Mouse (Mus musculus) heart, embryonic 10.5 days (tissue): ENCODE data around the gene Taar3. TPM values are rescaled to one million over a fixed set of nuclear protein-coding genes. Genes with fewer than 3 reads are reported as not detected.

ENCODE experiments used
- polyA plus RNA-seq: library from polyadenylated mRNA; unstranded; fragments of >200 nt; fragmentation: Nextera tagmentation; extraction: Ambion mirVana; gene quantifications from 2 replicates; pipeline ENCODE4 v1.2.1, GENCODE M21; 2016

Taar3 gene
- polyA plus RNA-seq, 1 experiment from 2014 or later, result not detected

Other genes starting within 250 kb of the Taar3 start
- 94.5 and 118 TPM in 2 replicates for gene Rps12, start 162.3 kb upstream of the Taar3 start, polyA plus RNA-seq
- 5.6 and 7.1 TPM in 2 replicates for gene Slc18b1, start 152.6 kb upstream of the Taar3 start, polyA plus RNA-seq
- not detected in 2 replicates for gene Vnn3, start 98.1 kb upstream of the Taar3 start, polyA plus RNA-seq
- 12.3 and 12.4 TPM in 2 replicates for gene Vnn1, start 54.9 kb upstream of the Taar3 start, polyA plus RNA-seq
- not detected in 2 replicates for gene Taar1, start 29.2 kb upstream of the Taar3 start, polyA plus RNA-seq
- 0.14 TPM in 1 of 2 replicates, not detected in the other for gene Taar2, start 11.0 kb upstream of the Taar3 start, polyA plus RNA-seq
- gene Taar4, start 10.9 kb downstream of the Taar3 start, polyA plus RNA-seq, result not detected in 2 replicates
- not detected in 2 replicates for gene Taar5, start 21.1 kb downstream of the Taar3 start, polyA plus RNA-seq
- not detected in 2 replicates for gene Taar6, start 36.1 kb downstream of the Taar3 start, polyA plus RNA-seq
- not detected in 2 replicates for gene Taar7a, start 43.9 kb downstream of the Taar3 start, polyA plus RNA-seq
- not detected in 2 replicates for gene Taar7b, start 50.4 kb downstream of the Taar3 start, polyA plus RNA-seq
- not detected in 2 replicates for gene Taar7d, start 77.7 kb downstream of the Taar3 start, polyA plus RNA-seq
- not detected in 2 replicates for gene Taar7e, start 88.1 kb downstream of the Taar3 start, polyA plus RNA-seq
- not detected in 2 replicates for gene Taar7f, start 100.0 kb downstream of the Taar3 start, polyA plus RNA-seq
- not detected in 2 replicates for gene Taar8a, start 126.9 kb downstream of the Taar3 start, polyA plus RNA-seq
- gene Taar8b, start 142.7 kb downstream of the Taar3 start, polyA plus RNA-seq, result not detected in 2 replicates
- gene Taar8c, start 152.4 kb downstream of the Taar3 start, polyA plus RNA-seq, result not detected in 2 replicates
- not detected in 2 replicates for gene Taar9, start 160.0 kb downstream of the Taar3 start, polyA plus RNA-seq
- gene Stx7, start 199.7 kb downstream of the Taar3 start, polyA plus RNA-seq, result 78.7 and 81.8 TPM in 2 replicates